Mouse (Mus musculus) limb, embryonic 10.5 days (tissue): Measurements from ENCODE around the gene Tgm5. TPM values are rescaled to one million over a fixed set of nuclear protein-coding genes. Genes with fewer than 3 reads are reported as not detected.
"Not testable (repeated sequence)": the region's sequence is repeated elsewhere in the genome, so short reads cannot be mapped to it uniquely, and the experiment has no call there.

Experiments used
- DNase-seq: peaks from one replicate; pipeline ENCODE4 v3.0.0-alpha.2; 2017; ENCODE audit warnings: low spot score
- H3K27ac ChIP-seq: fragments of 300-500 bp; sonication (generic); 2 replicates; pipeline ENCODE4 v1.5.1; 2016; ENCODE audit warnings: mild to moderate bottlenecking
- H3K27me3 ChIP-seq: fragments of 300-500 bp; sonication (generic); 2 replicates; pipeline ENCODE4 v1.6.1; 2016; ENCODE audit warnings: low read depth, mild to moderate bottlenecking; ENCODE audit not compliant: poor library complexity, severe bottlenecking
- H3K36me3 ChIP-seq: fragments of 300-500 bp; sonication (generic); 2 replicates; pipeline ENCODE4 v1.6.1; 2016; ENCODE audit warnings: mild to moderate bottlenecking, moderate library complexity
- H3K4me1 ChIP-seq: fragments of 300-500 bp; sonication (generic); 2 replicates; pipeline ENCODE4 v1.6.1; 2016
- H3K4me3 ChIP-seq: fragments of 300-500 bp; sonication (generic); 2 replicates; pipeline ENCODE4 v1.5.1; 2016; ENCODE audit warnings: mild to moderate bottlenecking, moderate library complexity
- H3K9me3 ChIP-seq: fragments of 300-500 bp; sonication (generic); replicated peaks from 2 replicates; pipeline ENCODE4 v1.6.1; 2016; ENCODE audit warnings: mild to moderate bottlenecking
- WGBS: fragments of 180-500 bp; shearing (Covaris S2); methylation state at CpG from one replicate; pipeline ENCODE4 v1.1.7; 2016; 5-methylcytosine and 5-hydroxymethylcytosine counted together
- polyA plus RNA-seq: library from polyadenylated mRNA; unstranded; fragments of >200 nt; fragmentation: Nextera tagmentation; extraction: Ambion mirVana; gene quantifications from 2 replicates; pipeline ENCODE4 v1.2.1, GENCODE M21; 2016

The Tgm5 gene
- polyA plus RNA-seq, 1 experiment from 2014 or later, result not detected

DNA sequence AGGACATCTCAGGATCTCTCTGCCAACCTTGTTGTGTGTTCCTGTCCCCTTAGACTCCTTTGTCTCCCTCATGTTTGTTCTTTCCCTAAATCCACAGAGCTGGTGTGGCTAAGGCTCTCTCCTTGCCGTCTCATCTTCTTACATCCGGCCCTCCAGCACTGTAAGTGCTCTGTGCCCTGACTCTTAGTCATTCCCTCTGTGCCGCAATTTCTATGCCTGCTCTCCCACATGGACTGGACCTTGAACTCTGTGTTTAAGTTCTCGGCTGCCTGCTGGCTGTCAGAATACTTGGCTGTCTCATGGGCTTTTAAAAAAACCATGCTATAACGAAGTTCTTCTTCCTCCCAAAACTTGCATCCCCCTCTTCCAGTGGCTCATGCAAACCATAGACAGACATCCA is 62.7 kb downstream of the Tgm5 start:
- peaks cover 2% of the 10 kb centered on the region for H3K36me3 ChIP-seq
- no peak for DNase-seq
- H3K27me3 ChIP-seq, result no peaks in the 10 kb centered on the region; the same call in 1 of the 2 replicates
- no peak overlapping the region for H3K27ac ChIP-seq
- 78% methylated on average over 5 of the region's 5 CpGs for WGBS
- no peaks in the 10 kb centered on the region for H3K9me3 ChIP-seq
- H3K4me3 ChIP-seq, result no peak overlapping the region
- H3K4me1 ChIP-seq, result no peaks in the 10 kb centered on the region

DNA sequence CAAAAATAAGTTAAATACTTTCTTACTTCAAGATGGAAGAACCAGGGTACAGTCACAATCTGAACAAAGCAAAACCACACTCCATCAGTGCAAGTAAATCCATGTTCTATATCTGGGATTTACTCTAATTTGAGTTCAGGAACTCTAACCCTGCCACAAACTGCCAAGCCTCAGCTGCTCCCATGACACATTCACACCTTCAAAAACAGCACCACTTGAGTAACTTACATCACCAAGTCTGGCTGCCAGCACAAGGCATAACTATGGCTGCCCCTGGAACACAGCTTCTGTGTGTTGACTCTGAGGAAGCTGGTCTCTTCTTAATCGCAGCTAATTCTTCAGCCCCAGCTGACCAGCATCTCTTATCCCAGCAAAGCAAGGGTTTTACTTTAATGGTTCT is 68.5 kb downstream of the Tgm5 start:
- H3K4me3 ChIP-seq, result no peak overlapping the region
- no peaks in the 10 kb centered on the region for H3K9me3 ChIP-seq
- no peak overlapping the region for H3K27ac ChIP-seq
- DNase-seq, result no peak
- H3K36me3 ChIP-seq, result peaks cover 45% of the 10 kb centered on the region
- no peaks in the 10 kb centered on the region for H3K27me3 ChIP-seq
- 95% methylated on average over 1 of the region's 1 CpGs for WGBS
- H3K4me1 ChIP-seq, result no peaks in the 10 kb centered on the region

DNA sequence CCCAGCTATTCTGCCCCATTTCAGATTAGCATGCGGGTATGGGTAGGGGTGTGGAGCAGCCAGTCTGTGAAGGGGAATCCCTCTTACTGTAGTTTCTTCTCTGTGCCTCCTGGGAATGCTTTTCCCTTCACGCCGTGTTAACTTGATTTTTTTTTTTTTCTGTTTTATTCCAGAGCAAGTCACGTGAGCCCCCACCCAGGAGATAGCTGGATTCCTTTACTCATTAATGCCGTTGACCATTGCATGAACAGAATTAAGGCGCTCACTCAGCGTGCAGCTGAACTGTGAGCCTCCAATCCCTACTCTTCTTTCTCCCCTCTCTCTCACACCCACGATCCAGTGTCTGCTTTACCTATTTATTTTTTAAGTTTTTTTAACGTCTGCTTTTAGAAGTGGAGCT is 69.4 kb downstream of the Tgm5 start:
- H3K27me3 ChIP-seq, result no peaks in the 10 kb centered on the region
- H3K27ac ChIP-seq, result no peak overlapping the region
- WGBS, result 94% methylated on average over 9 of the region's 9 CpGs
- H3K36me3 ChIP-seq, result peaks cover 47% of the 10 kb centered on the region
- no peaks in the 10 kb centered on the region for H3K4me1 ChIP-seq
- no peak overlapping the region for H3K4me3 ChIP-seq
- DNase-seq, result no peak
- no peaks in the 10 kb centered on the region for H3K9me3 ChIP-seq

DNA sequence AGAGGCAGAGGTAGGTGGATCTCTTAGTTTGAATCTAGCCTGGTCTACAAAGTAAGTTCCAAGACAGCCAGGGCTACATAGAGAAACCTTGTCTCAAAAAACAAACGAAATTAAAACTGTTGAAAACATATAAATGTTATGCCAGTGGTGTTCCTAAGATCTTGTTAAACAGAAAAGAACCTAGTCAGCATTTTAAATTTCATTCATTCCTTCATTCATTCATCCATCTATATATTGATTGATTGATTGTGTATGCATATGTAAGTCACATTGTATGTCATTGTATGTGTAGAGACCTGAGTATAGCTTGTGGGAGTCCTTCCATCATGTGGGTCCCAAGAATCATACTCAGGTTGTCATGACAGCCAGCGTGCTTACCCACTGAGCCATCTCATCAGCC is 70.1 kb downstream of the Tgm5 start:
- Histone ChIP-seq H3K4me1 (no peaks in the 10 kb centered on the region), H3K27ac (no peak overlapping the region), H3K4me3 (no peak overlapping the region), H3K36me3 (peaks cover 47% of the 10 kb centered on the region), H3K9me3 (no peaks in the 10 kb centered on the region), H3K27me3 (no peaks in the 10 kb centered on the region)
- WGBS, result 86% methylated on average over 2 of the region's 2 CpGs
- no peak for DNase-seq

DNA sequence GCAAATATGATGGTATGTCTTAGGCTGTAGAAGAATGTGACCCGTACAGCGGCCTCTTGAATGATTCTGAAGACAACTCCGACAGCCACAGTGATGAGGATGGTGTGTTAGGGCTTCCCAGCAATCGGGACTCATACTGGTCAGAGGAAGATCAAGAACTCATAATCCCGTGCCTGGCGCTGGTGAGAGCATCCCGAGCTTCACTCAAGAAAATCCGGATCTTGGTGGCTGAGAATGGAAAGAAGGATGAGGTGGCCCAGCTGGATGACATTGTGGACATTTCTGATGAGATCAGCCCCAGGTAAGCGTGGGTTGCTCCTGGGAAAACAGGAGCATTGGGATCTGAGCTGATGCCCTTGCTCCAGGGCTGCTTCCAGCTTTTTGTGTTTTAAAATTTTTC is 73.0 kb downstream of the Tgm5 start:
- H3K4me1 ChIP-seq, result peaks cover 12% of the 10 kb centered on the region
- H3K4me3 ChIP-seq, result no peak overlapping the region
- no peaks in the 10 kb centered on the region for H3K9me3 ChIP-seq
- WGBS, result 92% methylated on average over 9 of the region's 9 CpGs
- H3K27ac ChIP-seq, result no peak overlapping the region
- no peak for DNase-seq
- peaks cover 43% of the 10 kb centered on the region for H3K36me3 ChIP-seq
- no peaks in the 10 kb centered on the region for H3K27me3 ChIP-seq

DNA sequence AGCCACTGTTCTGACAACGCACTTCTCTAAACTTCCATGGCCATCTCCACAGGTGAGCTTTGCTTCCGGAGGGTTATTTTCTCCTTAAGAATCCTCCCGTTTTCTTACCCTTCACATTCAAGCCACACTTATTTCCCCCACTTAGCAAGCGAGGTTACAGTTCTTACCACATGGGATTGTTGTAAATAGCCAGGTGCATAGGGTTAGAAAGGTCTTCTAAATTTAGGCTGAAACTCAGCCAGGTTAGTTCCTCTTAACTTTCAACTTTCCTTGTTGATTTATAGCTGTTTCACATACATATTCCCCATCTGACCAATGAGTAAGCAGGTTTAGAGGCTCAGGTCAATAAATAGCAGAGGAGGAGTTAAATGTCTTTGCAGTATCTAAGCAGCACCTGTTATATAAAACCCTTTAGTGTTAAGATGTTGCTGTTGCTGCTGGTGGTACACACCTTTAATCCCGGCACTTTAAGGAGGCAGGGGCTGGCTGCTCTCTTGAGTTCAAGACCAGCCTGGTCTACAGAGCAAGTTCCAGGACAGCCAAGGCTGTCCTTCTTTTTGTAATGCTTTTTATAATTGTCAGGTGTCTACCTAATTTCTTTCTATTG is 76.5 kb downstream of the Tgm5 start:
- 25% methylated on average over 5 of the region's 5 CpGs for whole genome bisulfite sequencing
- H3K9me3 ChIP-seq, result no peaks in the 10 kb centered on the region
- peaks cover 17% of the 10 kb centered on the region for H3K36me3 ChIP-seq
- H3K27ac ChIP-seq, result no peak overlapping the region
- H3K27me3 ChIP-seq, result no peaks in the 10 kb centered on the region
- peak overlapping the region; percentile 90 for H3K4me3 ChIP-seq
- DNase-seq, result no peak
- peaks cover 12% of the 10 kb centered on the region for H3K4me1 ChIP-seq

DNA sequence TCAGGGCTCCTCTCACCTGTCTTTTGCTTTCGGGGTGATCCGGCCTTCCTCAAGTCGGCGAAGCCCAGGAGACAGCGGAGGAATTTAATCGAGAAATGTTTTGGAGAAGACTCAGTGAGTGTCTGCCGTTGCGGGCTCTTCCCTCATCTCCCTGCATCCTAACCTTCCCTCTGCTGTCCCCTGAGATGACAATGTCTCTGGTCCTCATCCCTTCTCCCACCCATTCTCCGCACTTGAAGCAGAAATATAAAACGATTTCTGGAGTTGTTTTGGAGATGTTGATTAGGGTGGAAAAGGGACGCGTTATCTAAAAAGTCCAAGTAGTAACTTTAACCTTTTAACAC is 77.0 kb downstream of the Tgm5 start:
- H3K27ac ChIP-seq, result peak overlapping the region; percentile 64; the same call in 1 of the 2 replicates
- H3K4me1 ChIP-seq, result peaks cover 12% of the 10 kb centered on the region
- peaks cover 13% of the 10 kb centered on the region for H3K36me3 ChIP-seq
- WGBS, result 1% methylated on average over 12 of the region's 12 CpGs
- peak overlapping the region; percentile 90 for H3K4me3 ChIP-seq
- no peaks in the 10 kb centered on the region for H3K9me3 ChIP-seq
- no peak for DNase-seq
- H3K27me3 ChIP-seq, result no peaks in the 10 kb centered on the region

DNA sequence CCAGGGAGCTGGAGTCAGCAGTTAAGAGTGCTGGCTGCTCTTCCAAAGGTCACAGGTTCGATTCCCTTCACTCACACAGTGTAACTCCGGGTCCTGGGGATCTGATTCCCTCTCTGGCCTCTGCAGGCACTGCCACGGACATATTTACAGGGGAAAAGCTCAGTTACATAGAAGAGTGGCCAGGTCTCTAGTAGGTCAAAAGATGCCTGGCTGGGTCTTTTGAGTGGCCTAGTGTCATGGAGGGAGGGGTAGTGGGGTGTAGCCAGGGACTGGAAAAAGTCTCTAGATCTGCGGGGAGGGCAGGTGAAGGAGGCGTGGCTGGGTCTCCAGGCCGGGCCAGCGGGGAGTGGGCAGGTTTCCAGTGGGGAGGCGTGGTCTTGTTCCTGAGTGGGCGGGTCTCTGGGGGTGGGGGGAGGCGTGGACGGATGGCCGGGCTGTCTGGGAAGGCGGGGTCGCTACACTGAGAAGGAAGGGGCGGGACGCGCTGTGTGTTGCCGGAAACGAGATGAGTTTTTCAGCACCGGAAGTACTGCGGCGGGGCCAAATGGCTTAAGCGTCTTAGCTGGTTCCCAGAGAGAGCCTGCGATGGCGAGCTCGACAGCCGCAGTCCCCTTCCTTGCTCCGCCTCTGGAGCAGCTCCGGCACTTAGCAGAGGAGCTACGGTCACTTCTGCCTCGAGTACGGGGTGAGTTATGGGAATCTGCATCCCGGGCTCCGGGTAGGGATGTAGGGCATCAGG is 77.5 kb downstream of the Tgm5 start, which contains the start of gene Ccndbp1:
Gene Ccndbp1, plus strand, starts transcription at position 479 of the 739 bp plus-strand sequence.
- H3K27ac ChIP-seq, result peak within 1 kb of the TSS; percentile 64
- peak within 1 kb of the TSS; percentile 90 for H3K4me3 ChIP-seq
- peaks cover 12% of the 10 kb centered on the region for H3K4me1 ChIP-seq
- no peaks in the 10 kb centered on the region for H3K9me3 ChIP-seq
- H3K36me3 ChIP-seq, result peaks cover 11% of the 10 kb centered on the region
- 2% methylated on average over 34 of the region's 34 CpGs for WGBS
- no peaks in the 10 kb centered on the region for H3K27me3 ChIP-seq
- DNase-seq, result peak; percentile 93

DNA sequence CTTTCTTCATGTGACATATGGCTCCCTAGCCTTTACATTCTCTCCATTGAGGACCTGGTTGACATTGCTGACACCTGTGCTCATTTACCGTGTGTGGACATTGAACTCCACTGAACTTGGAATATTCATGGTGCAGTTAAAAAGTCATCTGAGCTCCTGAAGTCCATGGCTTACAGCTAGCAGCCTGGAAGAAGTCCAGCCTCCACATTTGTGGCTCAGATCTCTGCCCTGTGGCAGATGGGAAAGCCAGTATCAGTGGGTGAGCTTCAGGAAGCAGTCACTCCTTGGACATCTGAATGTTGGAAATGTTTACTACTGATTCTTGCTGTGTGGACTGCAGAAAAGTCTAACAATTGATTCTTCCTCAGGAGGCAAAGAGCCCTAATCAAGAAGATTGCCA is 78.7 kb downstream of the Tgm5 start:
- no peaks in the 10 kb centered on the region for H3K9me3 ChIP-seq
- peaks cover under 1% of the 10 kb centered on the region; the same call in 1 of the 2 replicates for H3K36me3 ChIP-seq
- 89% methylated on average over 1 of the region's 1 CpGs for WGBS
- DNase-seq, result no peak
- H3K27me3 ChIP-seq, result no peaks in the 10 kb centered on the region
- H3K27ac ChIP-seq, result no peak overlapping the region
- H3K4me1 ChIP-seq, result peaks cover 12% of the 10 kb centered on the region
- H3K4me3 ChIP-seq, result no peak overlapping the region

DNA sequence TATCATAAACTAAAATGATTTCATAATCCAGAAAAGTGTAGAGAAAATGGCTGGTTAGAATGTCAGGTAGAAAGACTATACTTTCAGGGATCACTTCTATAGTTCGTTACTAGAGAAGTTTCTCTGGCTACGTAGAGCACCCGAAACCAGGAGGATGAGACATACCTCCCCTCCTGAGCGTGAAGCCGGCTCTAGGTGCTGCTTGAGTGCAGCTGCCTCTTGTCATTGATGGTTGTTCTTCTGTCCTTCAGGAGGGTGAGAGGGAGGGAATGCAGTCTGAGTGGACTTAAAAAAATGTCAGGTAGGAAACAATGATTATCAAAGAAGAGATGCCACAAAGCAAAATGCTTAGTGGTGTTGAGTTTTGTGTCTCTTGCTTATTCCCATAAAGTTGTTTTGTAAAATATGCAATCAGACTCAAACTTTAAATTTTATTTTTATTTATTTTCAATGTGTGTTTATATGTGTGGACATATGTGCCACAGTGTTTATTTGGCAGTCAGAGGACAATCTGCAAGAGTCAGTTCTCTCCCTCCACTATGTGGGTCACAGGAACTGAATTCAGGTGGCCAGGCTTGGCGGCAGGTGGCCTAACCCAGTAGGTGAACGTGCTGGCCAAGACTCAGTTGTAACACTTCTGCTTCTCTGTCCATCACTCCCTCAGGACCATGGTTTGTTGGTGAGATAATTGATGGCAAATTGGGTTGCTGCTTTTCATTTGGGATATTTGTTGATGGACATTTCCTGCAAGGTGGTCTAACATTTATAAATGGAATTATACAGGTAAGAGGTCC is 81.4 kb downstream of the Tgm5 start:
- H3K27ac ChIP-seq, result no peak overlapping the region
- no peaks in the 10 kb centered on the region for H3K9me3 ChIP-seq
- peaks cover 9% of the 10 kb centered on the region for H3K4me1 ChIP-seq
- DNase-seq, result no peak
- no peaks in the 10 kb centered on the region for H3K27me3 ChIP-seq
- no peaks in the 10 kb centered on the region for H3K36me3 ChIP-seq
- 80% methylated on average over 7 of the region's 7 CpGs for WGBS
- H3K4me3 ChIP-seq, result no peak overlapping the region

DNA sequence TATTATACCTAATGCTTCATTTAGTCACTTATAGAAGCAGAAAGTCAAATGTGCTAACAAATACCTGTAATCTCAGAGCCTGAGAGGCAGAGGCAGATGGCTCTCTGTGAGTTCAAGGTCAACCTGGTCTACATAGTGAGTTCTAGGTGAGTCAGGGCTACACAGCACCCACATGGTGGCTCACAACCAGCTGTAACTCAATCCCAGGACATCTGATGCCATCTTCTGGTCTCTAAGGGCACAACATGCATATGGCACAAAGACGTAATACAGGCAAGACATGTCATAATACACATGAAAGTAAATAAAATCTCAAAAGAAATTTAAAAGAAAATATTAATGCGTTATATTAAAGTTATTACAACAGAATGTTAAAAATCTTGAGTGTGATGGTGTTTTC is 82.1 kb downstream of the Tgm5 start:
- Histone ChIP-seq H3K36me3 (no peaks in the 10 kb centered on the region), H3K27ac (no peak overlapping the region), H3K27me3 (no peaks in the 10 kb centered on the region), H3K9me3 (no peaks in the 10 kb centered on the region), H3K4me3 (no peak overlapping the region), H3K4me1 (peaks cover 3% of the 10 kb centered on the region; the same call in 1 of the 2 replicates)
- no peak for DNase-seq
- 60% methylated on average over 2 of the region's 2 CpGs for WGBS

DNA sequence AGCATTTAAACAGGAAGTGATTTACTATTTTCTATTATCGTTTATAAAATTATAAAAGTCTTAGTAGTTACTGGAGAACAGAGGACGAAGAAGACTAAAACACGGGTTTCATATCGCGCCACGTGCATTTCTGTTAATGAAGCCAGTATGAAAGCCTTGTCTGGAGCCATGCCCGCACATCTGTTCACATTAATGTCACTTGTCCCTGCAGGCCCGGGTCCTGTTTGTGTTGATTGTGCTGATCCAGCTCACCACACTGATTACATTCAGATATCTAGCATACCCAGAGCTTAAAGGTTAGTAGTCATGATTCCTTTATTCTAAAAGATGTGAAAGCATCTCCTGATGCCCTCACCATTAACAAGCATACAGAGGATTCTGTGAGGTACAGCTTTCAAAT is 86.8 kb downstream of the Tgm5 start:
- Histone ChIP-seq H3K36me3 (no peaks in the 10 kb centered on the region), H3K27ac (no peak overlapping the region), H3K4me3 (no peak overlapping the region), H3K4me1 (no peaks in the 10 kb centered on the region), H3K9me3 (no peaks in the 10 kb centered on the region), H3K27me3 (no peaks in the 10 kb centered on the region)
- 90% methylated on average over 8 of the region's 8 CpGs for WGBS
- DNase-seq, result no peak

DNA sequence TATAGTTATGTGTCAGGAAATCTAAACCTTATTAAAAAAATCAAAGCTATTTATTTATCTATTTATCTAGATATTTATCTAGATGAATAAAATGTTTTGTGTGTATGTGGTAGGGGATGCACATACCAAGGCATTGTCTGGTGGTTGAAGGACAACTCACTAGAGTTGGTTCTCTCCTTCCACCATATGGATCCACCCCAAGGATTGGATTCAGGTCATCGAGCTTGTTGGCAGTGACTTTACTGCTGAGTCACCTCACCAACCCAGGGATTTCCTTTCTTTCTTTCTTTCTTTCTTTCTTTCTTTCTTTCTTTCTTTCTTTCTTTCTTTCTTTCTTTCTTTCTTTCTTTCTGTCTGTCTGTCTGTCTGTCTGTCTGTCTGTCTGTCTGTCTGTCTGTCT is 89.0 kb downstream of the Tgm5 start:
- not testable (repeated sequence) for H3K9me3 ChIP-seq, DNase-seq, H3K27me3 ChIP-seq, H3K4me3 ChIP-seq, H3K36me3 ChIP-seq, H3K4me1 ChIP-seq, H3K27ac ChIP-seq
- whole genome bisulfite sequencing, result 86% methylated on average over 1 of the region's 1 CpGs
